Mouse (Mus musculus) midbrain, embryonic 12.5 days (tissue): Measurements from ENCODE around the gene Gm11985. TPM values are rescaled to one million over a fixed set of nuclear protein-coding genes. Genes with fewer than 3 reads are reported as not detected.
"Not testable (repeated sequence)": the region's sequence is repeated elsewhere in the genome, so short reads cannot be mapped to it uniquely, and the experiment has no call there.

ENCODE experiments used
- ATAC-seq: fragments of 200-750 bp; cut with Nextera tagmentation; 2 replicates; pipeline ENCODE4 v1.8.0; 2017; ENCODE audit warnings: low read depth, moderate TSS enrichment, moderate library complexity; ENCODE audit not compliant: low FRiP score
- H3K27ac ChIP-seq: fragments of 300-500 bp; sonication (generic); replicated peaks from 2 replicates; pipeline ENCODE4 v1.5.1; 2016; ENCODE audit warnings: mild to moderate bottlenecking
- H3K27me3 ChIP-seq: fragments of 300-500 bp; sonication (generic); 2 replicates; pipeline ENCODE4 v1.6.1; 2016; ENCODE audit warnings: mild to moderate bottlenecking
- H3K36me3 ChIP-seq: fragments of 300-500 bp; sonication (generic); 2 replicates; pipeline ENCODE4 v1.6.1; 2016
- H3K4me1 ChIP-seq: fragments of 300-500 bp; sonication (generic); 2 replicates; pipeline ENCODE4 v1.6.1; 2016
- H3K4me2 ChIP-seq: fragments of 300-500 bp; sonication (generic); replicated peaks from 2 replicates; pipeline ENCODE4 v1.6.1; 2016; ENCODE audit warnings: mild to moderate bottlenecking, moderate library complexity
- H3K4me3 ChIP-seq: fragments of 300-500 bp; sonication (generic); 2 replicates; pipeline ENCODE4 v1.5.1; 2016; ENCODE audit warnings: mild to moderate bottlenecking
- H3K9ac ChIP-seq: fragments of 300-500 bp; sonication (generic); replicated peaks from 2 replicates; pipeline ENCODE4 v1.6.1; 2016; ENCODE audit warnings: mild to moderate bottlenecking, moderate library complexity
- H3K9me3 ChIP-seq: fragments of 300-500 bp; sonication (generic); 2 replicates; pipeline ENCODE4 v1.6.1; 2016; ENCODE audit warnings: mild to moderate bottlenecking
- WGBS: fragments of 180-500 bp; shearing (Covaris S2); methylation state at CpG from one replicate; pipeline ENCODE4 v1.1.7; 2016; 5-methylcytosine and 5-hydroxymethylcytosine counted together
- polyA plus RNA-seq: library from polyadenylated mRNA; unstranded; fragments of >200 nt; fragmentation: Nextera tagmentation; extraction: Ambion mirVana; gene quantifications from 2 replicates; pipeline ENCODE4 v1.2.1, GENCODE M21; 2016

The Gm11985 gene
- polyA plus RNA-seq = not detected in 2 replicates

GRCm38 (mm10) chr11:7188469-7188868 lies at the start of gene Gm11985:
Gm11985 (minus strand) TSS chr11:7188569.
- no peak within 1 kb of the TSS for H3K9ac ChIP-seq
- no peaks in the 10 kb centered on the region for H3K36me3 ChIP-seq
- no peaks in the 10 kb centered on the region; the same call in 1 of the 2 replicates for H3K4me1 ChIP-seq
- H3K9me3 ChIP-seq = no peaks in the 10 kb centered on the region
- no peak within 1 kb of the TSS for H3K4me3 ChIP-seq
- H3K27me3 ChIP-seq = 0 out of 2 replicates have a peak, but pooled peaks cover 3% of the 10 kb centered on the region
- H3K27ac ChIP-seq = no peak within 1 kb of the TSS
- no peak within 1 kb of the TSS for H3K4me2 ChIP-seq
- no peak for ATAC-seq
- WGBS = 85% methylated on average over 13 of the region's 13 CpGs

DNA sequence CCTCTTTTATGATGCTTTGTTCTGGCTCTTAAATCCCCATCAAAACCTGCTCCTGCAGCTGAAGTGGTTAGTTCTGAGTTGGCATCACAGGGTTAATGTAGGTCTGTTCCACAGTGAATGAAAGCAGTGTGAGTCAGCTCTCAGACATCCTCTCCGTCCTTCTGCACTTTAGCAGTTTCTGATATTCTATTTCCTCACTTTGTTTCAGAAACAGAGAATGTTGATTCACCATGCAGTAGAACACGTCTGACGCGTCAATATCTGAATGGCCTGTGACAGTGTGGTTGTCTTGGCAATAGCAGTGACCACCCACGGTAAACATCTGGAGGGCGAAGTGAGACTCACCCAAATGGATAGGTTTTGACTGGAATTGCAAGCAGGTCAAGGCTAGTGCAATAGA lies 49.3 kb upstream of the Gm11985 start:
- no peak overlapping the region for H3K27ac ChIP-seq
- H3K36me3 ChIP-seq = no peaks in the 10 kb centered on the region
- no peak overlapping the region for H3K4me2 ChIP-seq
- WGBS = 83% methylated on average over 6 of the region's 6 CpGs
- no peaks in the 10 kb centered on the region for H3K4me1 ChIP-seq
- H3K9me3 ChIP-seq = no peaks in the 10 kb centered on the region
- H3K4me3 ChIP-seq = no peak overlapping the region
- ATAC-seq = no peak
- H3K27me3 ChIP-seq = no peaks in the 10 kb centered on the region
- no peak overlapping the region for H3K9ac ChIP-seq

- no peak for ATAC-seq
- H3K27ac ChIP-seq = no peak overlapping the region
- no peaks in the 10 kb centered on the region for H3K27me3 ChIP-seq
- H3K36me3 ChIP-seq = no peaks in the 10 kb centered on the region
- H3K9ac ChIP-seq = no peak overlapping the region
- H3K4me2 ChIP-seq = no peak overlapping the region
- H3K4me3 ChIP-seq = no peak overlapping the region
- no peaks in the 10 kb centered on the region for H3K9me3 ChIP-seq
- 95% methylated on average over 2 of the region's 2 CpGs for WGBS
- no peaks in the 10 kb centered on the region for H3K4me1 ChIP-seq
These were observed 48.4 kb upstream of the Gm11985 start for GRCm38 (mm10) chr11:7236751-7237150.

- no peaks in the 10 kb centered on the region for H3K36me3 ChIP-seq
- no peak for ATAC-seq
- no peaks in the 10 kb centered on the region for H3K27me3 ChIP-seq
- no peak overlapping the region for H3K4me2 ChIP-seq
- WGBS = 65% methylated on average over 3 of the region's 3 CpGs
- H3K4me3 ChIP-seq = no peak overlapping the region
- H3K27ac ChIP-seq = no peak overlapping the region
- H3K9ac ChIP-seq = no peak overlapping the region
- H3K4me1 ChIP-seq = no peaks in the 10 kb centered on the region
- H3K9me3 ChIP-seq = no peaks in the 10 kb centered on the region
These were observed 46.7 kb upstream of the Gm11985 start for GRCm38 (mm10) chr11:7234981-7235609.

GRCm38 (mm10) chr11:7234436-7234835 lies 46.1 kb upstream of the Gm11985 start:
- Histone ChIP-seq H3K4me3 (no peak overlapping the region), H3K4me2 (no peak overlapping the region), H3K27ac (no peak overlapping the region), H3K36me3 (no peaks in the 10 kb centered on the region), H3K27me3 (no peaks in the 10 kb centered on the region), H3K9me3 (no peaks in the 10 kb centered on the region), H3K4me1 (no peaks in the 10 kb centered on the region), H3K9ac (no peak overlapping the region)
- WGBS = 58% methylated on average over 1 of the region's 1 CpGs
- ATAC-seq = no peak

DNA sequence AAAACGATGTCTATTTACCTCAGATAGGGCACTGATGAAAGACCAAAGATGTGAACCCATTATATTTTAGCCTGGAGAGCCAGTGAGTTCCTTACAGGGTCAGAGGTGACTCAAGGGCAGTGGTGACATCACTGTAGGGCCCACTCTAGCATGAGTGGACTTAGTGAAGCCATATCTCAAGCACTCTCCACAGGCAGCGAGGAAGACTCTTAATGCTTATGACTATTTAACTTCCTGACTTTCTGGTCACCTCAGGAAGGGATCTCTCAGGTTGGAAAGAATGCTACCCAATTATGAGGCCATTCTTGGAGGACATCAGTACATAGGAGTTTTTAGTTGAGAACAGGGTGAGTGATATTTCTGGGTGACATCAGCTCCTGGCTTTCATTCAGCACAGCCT lies 45.0 kb upstream of the Gm11985 start:
- no peak overlapping the region for H3K9ac ChIP-seq
- no peak overlapping the region for H3K4me3 ChIP-seq
- ATAC-seq = no peak
- no peak overlapping the region for H3K27ac ChIP-seq
- no peaks in the 10 kb centered on the region for H3K27me3 ChIP-seq
- no peaks in the 10 kb centered on the region for H3K4me1 ChIP-seq
- no peak overlapping the region for H3K4me2 ChIP-seq
- no peaks in the 10 kb centered on the region for H3K36me3 ChIP-seq
- WGBS = 93% methylated on average over 2 of the region's 2 CpGs
- no peaks in the 10 kb centered on the region for H3K9me3 ChIP-seq

DNA sequence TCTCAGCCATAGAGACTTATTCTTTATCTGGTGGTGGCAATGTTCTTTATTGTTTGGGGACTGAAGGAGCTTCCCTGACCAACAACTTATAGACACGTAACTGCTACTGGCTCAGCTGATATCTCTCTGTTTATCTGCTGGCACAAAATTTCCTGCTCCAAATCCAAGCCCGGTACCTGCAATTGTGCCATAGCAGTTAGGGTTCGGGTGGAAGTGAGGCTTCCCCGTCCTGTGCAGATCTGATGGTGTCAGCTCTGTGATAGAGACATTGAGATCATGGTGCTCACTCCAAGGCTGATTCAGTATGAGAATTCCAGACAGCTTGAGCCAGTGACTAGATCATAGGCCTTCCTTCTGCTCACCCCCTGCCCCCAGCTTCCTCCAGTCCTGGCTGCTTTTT lies 43.6 kb upstream of the Gm11985 start:
- H3K4me2 ChIP-seq = no peak overlapping the region
- no peaks in the 10 kb centered on the region for H3K36me3 ChIP-seq
- H3K27me3 ChIP-seq = no peaks in the 10 kb centered on the region
- no peaks in the 10 kb centered on the region for H3K9me3 ChIP-seq
- H3K4me3 ChIP-seq = no peak overlapping the region
- ATAC-seq = no peak
- H3K4me1 ChIP-seq = no peaks in the 10 kb centered on the region
- H3K27ac ChIP-seq = no peak overlapping the region
- H3K9ac ChIP-seq = no peak overlapping the region
- 95% methylated on average over 4 of the region's 4 CpGs for WGBS

DNA sequence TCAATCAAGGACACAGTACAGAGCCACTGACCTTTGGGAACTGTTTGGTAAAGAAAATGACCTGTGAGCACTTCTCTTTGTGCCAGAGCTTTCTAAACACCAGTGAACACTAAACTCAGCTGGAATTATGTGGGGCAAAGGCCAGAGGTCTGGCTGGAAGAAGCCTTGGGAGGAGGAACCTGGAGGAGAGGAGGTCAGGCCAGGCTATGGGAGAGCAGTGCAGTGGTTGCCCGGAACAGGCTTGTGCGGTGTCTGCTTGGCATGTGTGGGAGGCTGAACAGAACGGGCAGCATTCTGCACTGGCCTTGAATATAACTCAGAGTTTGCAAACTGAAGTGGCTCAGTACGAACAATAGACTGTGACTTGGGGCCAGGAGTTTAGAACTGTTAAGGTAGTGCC lies 41.6 kb upstream of the Gm11985 start:
- no peak overlapping the region for H3K4me3 ChIP-seq
- no peak overlapping the region for H3K9ac ChIP-seq
- no peak overlapping the region for H3K27ac ChIP-seq
- ATAC-seq = no peak
- no peaks in the 10 kb centered on the region for H3K4me1 ChIP-seq
- no peaks in the 10 kb centered on the region for H3K9me3 ChIP-seq
- 92% methylated on average over 4 of the region's 4 CpGs for WGBS
- no peaks in the 10 kb centered on the region for H3K36me3 ChIP-seq
- H3K4me2 ChIP-seq = no peak overlapping the region
- H3K27me3 ChIP-seq = no peaks in the 10 kb centered on the region

DNA sequence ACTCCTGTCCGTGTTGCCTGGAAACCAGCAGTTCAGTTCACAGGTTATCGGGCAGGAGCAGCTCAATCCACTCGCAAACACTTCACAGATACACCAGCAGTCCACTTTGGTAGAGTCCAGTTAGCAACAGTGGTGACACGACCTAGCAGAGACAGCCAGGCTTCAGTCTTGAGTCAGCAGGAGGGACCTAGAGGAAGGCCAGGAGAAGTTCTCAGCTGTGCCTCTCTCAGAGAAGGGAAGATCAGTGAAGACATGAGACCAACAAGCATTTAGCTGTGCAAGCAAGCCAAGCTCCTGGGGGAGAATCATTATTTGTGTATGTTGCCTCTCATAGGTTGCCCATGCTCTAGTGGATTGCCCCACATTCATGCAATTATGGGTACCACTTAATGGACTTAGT lies 39.7 kb upstream of the Gm11985 start:
- no peak overlapping the region for H3K4me2 ChIP-seq
- ATAC-seq = no peak
- H3K4me3 ChIP-seq = no peak overlapping the region
- no peak overlapping the region for H3K9ac ChIP-seq
- H3K36me3 ChIP-seq = no peaks in the 10 kb centered on the region
- H3K4me1 ChIP-seq = no peaks in the 10 kb centered on the region
- 82% methylated on average over 4 of the region's 4 CpGs for WGBS
- H3K27ac ChIP-seq = no peak overlapping the region
- H3K9me3 ChIP-seq = no peaks in the 10 kb centered on the region
- H3K27me3 ChIP-seq = no peaks in the 10 kb centered on the region

DNA sequence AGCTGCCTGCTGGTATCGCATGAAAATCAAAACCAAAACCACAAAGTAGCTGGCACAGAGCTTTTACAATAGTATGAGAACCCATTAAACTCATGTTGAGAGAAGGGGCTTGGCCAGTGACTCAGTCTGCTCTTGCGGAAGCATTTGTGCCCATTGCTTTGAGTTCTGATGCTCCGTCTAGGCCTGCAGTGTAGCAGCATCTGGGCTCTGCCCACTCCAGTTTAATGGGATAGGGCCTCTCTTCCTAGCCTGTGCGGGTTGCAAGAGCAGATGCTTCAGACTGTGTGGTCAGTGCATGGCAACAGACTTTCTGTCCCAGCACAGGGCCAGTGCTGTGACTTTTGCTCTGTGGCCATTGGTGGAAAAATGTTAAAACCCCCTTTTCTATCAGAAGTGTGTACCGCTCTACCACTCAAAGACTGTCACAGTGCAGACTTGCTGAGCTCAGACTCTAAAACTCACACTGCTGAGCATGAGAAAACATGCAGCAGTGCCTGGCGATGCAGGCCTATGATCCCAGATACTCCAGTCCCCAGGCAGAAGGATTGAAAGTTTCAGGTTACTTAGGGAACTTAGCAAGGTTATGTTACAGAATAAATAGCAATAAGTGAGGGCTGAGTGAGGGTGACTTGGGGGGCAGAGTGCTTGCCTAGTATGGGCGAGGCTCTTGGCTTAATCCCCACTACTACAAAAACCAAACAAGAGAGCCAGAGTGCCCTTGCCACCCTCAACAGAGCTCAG lies 38.6 kb upstream of the Gm11985 start:
- WGBS = 78% methylated on average over 7 of the region's 7 CpGs
- ATAC-seq = no peak
- no peaks in the 10 kb centered on the region for H3K9me3 ChIP-seq
- no peak overlapping the region for H3K27ac ChIP-seq
- no peaks in the 10 kb centered on the region for H3K27me3 ChIP-seq
- H3K4me3 ChIP-seq = no peak overlapping the region
- no peaks in the 10 kb centered on the region for H3K4me1 ChIP-seq
- no peak overlapping the region for H3K9ac ChIP-seq
- no peaks in the 10 kb centered on the region for H3K36me3 ChIP-seq
- H3K4me2 ChIP-seq = no peak overlapping the region

DNA sequence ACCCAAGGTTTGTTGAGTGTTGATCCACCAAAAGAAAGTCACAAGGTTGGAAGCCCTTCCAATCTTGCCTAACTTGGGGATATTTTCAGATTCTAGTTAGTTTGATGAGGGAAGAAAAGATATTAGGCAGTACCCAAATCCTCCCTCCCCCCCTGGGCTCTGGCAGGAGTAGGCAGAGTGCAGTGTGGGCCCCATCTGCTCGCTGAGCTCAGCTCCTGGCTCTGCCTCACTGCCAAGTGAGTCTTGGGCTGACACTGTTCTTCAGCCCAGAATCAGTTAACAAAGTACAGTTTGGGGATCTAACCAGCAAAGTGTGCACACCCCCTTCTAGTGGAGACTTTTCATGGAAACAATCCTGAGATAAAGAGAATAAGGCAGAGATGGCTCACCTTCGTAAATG lies 37.8 kb upstream of the Gm11985 start:
- Histone ChIP-seq H3K27me3 (no peaks in the 10 kb centered on the region), H3K4me2 (no peak overlapping the region), H3K4me1 (no peaks in the 10 kb centered on the region), H3K9me3 (no peaks in the 10 kb centered on the region), H3K9ac (no peak overlapping the region), H3K27ac (no peak overlapping the region), H3K36me3 (no peaks in the 10 kb centered on the region), H3K4me3 (no peak overlapping the region)
- no peak for ATAC-seq
- 73% methylated on average over 2 of the region's 2 CpGs for WGBS

DNA sequence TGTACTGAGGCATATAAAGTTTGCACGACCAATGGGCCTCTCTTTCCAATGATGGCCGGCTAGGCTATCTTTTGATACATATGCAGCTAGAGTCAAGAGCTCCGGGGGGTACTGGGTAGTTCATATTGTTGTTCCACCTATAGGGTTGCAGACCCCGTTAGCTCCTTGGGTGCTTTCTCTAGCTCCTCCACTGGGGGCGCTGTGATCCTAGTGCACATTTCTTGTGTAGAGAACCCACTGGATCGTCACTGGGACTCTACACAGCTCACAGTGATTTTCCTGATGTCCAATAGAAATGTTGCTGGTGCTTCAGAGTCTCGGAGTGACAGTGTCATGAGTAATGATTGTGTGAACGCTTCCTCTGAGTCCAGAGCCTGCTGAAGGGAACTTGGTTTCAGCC lies 33.5 kb upstream of the Gm11985 start:
- not testable (repeated sequence) for ATAC-seq, H3K36me3 ChIP-seq, H3K4me2 ChIP-seq, H3K4me1 ChIP-seq, H3K9ac ChIP-seq, H3K9me3 ChIP-seq, H3K27me3 ChIP-seq, H3K27ac ChIP-seq, H3K4me3 ChIP-seq
- WGBS = 71% methylated on average over 8 of the region's 8 CpGs
